Comparison of ENCODE assay signal across 21 mouse cellular contexts in genomic region chr3:121950139-121950538, GRCm38 (mm10). TPM values are rescaled to one million over a fixed set of nuclear protein-coding genes. Genes with fewer than 3 reads are reported as not detected.
A peak's percentile ranks its signal among the peaks of the same experiment; 100 is the strongest.
DNase-seq lines count a peak whose midpoint lies in the region; ATAC-seq and TF ChIP-seq lines count a peak whose summit lies in the region.
"Had no signal": no experiment of that assay in that cellular context is flagged by ENCODE, and none has a peak within 500 bp of the region (broad histone marks: within the 10 kb centered on the region; RNA-seq: fewer than 3 reads in every experiment).

No protein-coding gene starts in this region.

- no peak overlapping the region for H3K4me3 ChIP-seq in embryonic facial prominence, embryonic 11.5 days (ENCODE audit: low read depth, low read length)
- no peak overlapping the region for H3K4me3 ChIP-seq in embryonic facial prominence, embryonic 10.5 days
- H3K4me3 ChIP-seq in lung, embryonic 15.5 days: no peak overlapping the region
- H3K4me3 ChIP-seq in lung, adult 2 months (replicated peaks; ENCODE audit: extremely low read depth, low read depth, low read length): no peak overlapping the region
- no peak overlapping the region for H3K4me3 ChIP-seq in brown adipose tissue, adult 24 weeks (ENCODE audit: insufficient read depth, low read depth, low read length)
- H3K4me3 ChIP-seq: embryonic facial prominence, embryonic 12.5 days; forebrain, embryonic 13.5 days; heart, embryonic 13.5 days; hindbrain, embryonic 15.5 days had no signal

- H3K27ac ChIP-seq in embryonic facial prominence, embryonic 11.5 days (replicated peaks; ENCODE audit: low read depth, low read length): no peak overlapping the region
- no peak overlapping the region for H3K27ac ChIP-seq in embryonic facial prominence, embryonic 10.5 days (replicated peaks)
- H3K27ac ChIP-seq in lung, embryonic 15.5 days: peak overlapping the region; percentile 33
- 0 out of 2 replicates have a peak overlapping the region, but pooled peaks have one; percentile 9 for H3K27ac ChIP-seq in brown adipose tissue, adult 24 weeks (replicated peaks; ENCODE audit: low read depth, low read length)
- H3K27ac ChIP-seq: embryonic facial prominence, embryonic 12.5 days; forebrain, embryonic 13.5 days; heart, embryonic 13.5 days; hindbrain, embryonic 15.5 days had no signal

- H3K4me2 ChIP-seq in embryonic facial prominence, embryonic 11.5 days (ENCODE audit: low read depth, low read length): no peak overlapping the region
- H3K4me2 ChIP-seq in lung, embryonic 15.5 days: no peak overlapping the region
- H3K4me2 ChIP-seq: embryonic facial prominence, embryonic 12.5 days; forebrain, embryonic 13.5 days; heart, embryonic 13.5 days; hindbrain, embryonic 15.5 days had no signal

- TF ChIP-seq POLR2A in lung, adult 2 months (IDR thresholded peaks at IDR 0.05; ENCODE audit: borderline replicate concordance, extremely low read depth, low read depth, low read length): no peak

- no peaks in the 10 kb centered on the region for H3K27me3 ChIP-seq in embryonic facial prominence, embryonic 11.5 days (ENCODE audit: control insufficient read depth, insufficient read depth, low read length)
- peaks cover 35% of the 10 kb centered on the region for H3K27me3 ChIP-seq in embryonic facial prominence, embryonic 10.5 days (replicated peaks; ENCODE audit: low read depth, poor library complexity, severe bottlenecking)
- H3K27me3 ChIP-seq in lung, embryonic 15.5 days: no peaks in the 10 kb centered on the region
- H3K27me3 ChIP-seq: heart, embryonic 13.5 days had no signal

- H3K4me1 ChIP-seq in embryonic facial prominence, embryonic 11.5 days (ENCODE audit: control insufficient read depth, insufficient read depth, low read length): no peaks in the 10 kb centered on the region
- peaks cover 15% of the 10 kb centered on the region for H3K4me1 ChIP-seq in embryonic facial prominence, embryonic 10.5 days
- peaks cover 19% of the 10 kb centered on the region for H3K4me1 ChIP-seq in lung, embryonic 15.5 days
- H3K4me1 ChIP-seq in lung, adult 2 months (ENCODE audit: control insufficient read depth, insufficient read depth, low read length): no peaks in the 10 kb centered on the region
- H3K4me1 ChIP-seq in brown adipose tissue, adult 24 weeks (ENCODE audit: control insufficient read depth, insufficient read depth, insufficient read length, low read length): peaks cover 4% of the 10 kb centered on the region
- H3K4me1 ChIP-seq: embryonic facial prominence, embryonic 12.5 days; hindbrain, embryonic 15.5 days had no signal

- DNase-seq in embryonic facial prominence, embryonic 11.5 days (ENCODE audit: low spot score): peak; percentile 41
- no peak for DNase-seq in embryonic facial prominence, embryonic 10.5 days (ENCODE audit: low spot score)
- DNase-seq in lung, adult 2 months: no peak
- DNase-seq in forelimb bud, embryonic 11.5 days (ENCODE audit: low read depth, low spot score): peak; percentile 25
- DNase-seq in ovary, postnatal 14 days (ENCODE audit: low spot score): no peak
- DNase-seq: adrenal gland, adult 2 months; adrenal gland, postnatal 25 days; cerebellum, adult 2 months; cerebellum, postnatal 10 days; forebrain, postnatal 0 days; gastrocnemius, postnatal 36 days; heart, adult 18-20 months; heart, postnatal 36 days had no signal

- H3K36me3 ChIP-seq in embryonic facial prominence, embryonic 11.5 days (replicated peaks; ENCODE audit: control insufficient read depth, insufficient read depth, low read depth, low read length): no peaks in the 10 kb centered on the region
- H3K36me3 ChIP-seq in embryonic facial prominence, embryonic 10.5 days (replicated peaks): no peaks in the 10 kb centered on the region
- H3K36me3 ChIP-seq in lung, embryonic 15.5 days: no peaks in the 10 kb centered on the region
- H3K36me3 ChIP-seq: embryonic facial prominence, embryonic 12.5 days; heart, embryonic 13.5 days; hindbrain, embryonic 15.5 days had no signal

- WGBS in embryonic facial prominence, embryonic 11.5 days: 68% methylated on average over 6 of the region's 6 CpGs
- 66% methylated on average over 6 of the region's 6 CpGs for WGBS in embryonic facial prominence, embryonic 10.5 days
- WGBS in lung, embryonic 15.5 days: 19% methylated on average over 6 of the region's 6 CpGs
- 46% methylated on average over 6 of the region's 6 CpGs for WGBS in lung, adult 2 months

- no peak for ATAC-seq in embryonic facial prominence, embryonic 11.5 days (replicated peaks; ENCODE audit: insufficient number of reproducible peaks, low FRiP score, low TSS enrichment, low read depth)
- no peak for ATAC-seq in lung, embryonic 15.5 days (ENCODE audit: borderline replicate concordance, extremely low read depth, low FRiP score, low TSS enrichment)
- no peak for ATAC-seq in frontal cortex, adult (ENCODE audit: low TSS enrichment)
- ATAC-seq: forebrain, embryonic 13.5 days; forebrain, postnatal 0 days; intestine, embryonic 16.5 days had no signal

- no peaks in the 10 kb centered on the region for H3K9me3 ChIP-seq in embryonic facial prominence, embryonic 11.5 days (replicated peaks; ENCODE audit: control insufficient read depth, low read length)
- H3K9me3 ChIP-seq in embryonic facial prominence, embryonic 10.5 days: no peaks in the 10 kb centered on the region
- H3K9me3 ChIP-seq in lung, embryonic 15.5 days: no peaks in the 10 kb centered on the region
- H3K9me3 ChIP-seq: embryonic facial prominence, embryonic 12.5 days; forebrain, embryonic 13.5 days; heart, embryonic 13.5 days; hindbrain, embryonic 15.5 days had no signal

- no peak for TF ChIP-seq CTCF in lung, adult 2 months (IDR thresholded peaks at IDR 0.05; ENCODE audit: insufficient read depth, low read length)

- H3K9ac ChIP-seq in embryonic facial prominence, embryonic 11.5 days (replicated peaks; ENCODE audit: low read length): no peak overlapping the region
- no peak overlapping the region for H3K9ac ChIP-seq in lung, embryonic 15.5 days
- H3K9ac ChIP-seq: embryonic facial prominence, embryonic 12.5 days; forebrain, embryonic 13.5 days; forebrain, postnatal 0 days; heart, embryonic 13.5 days; hindbrain, embryonic 15.5 days had no signal

RNA-seq across cellular contexts. Expression of gene Arhgap29, which starts 2.2 kb away (rescaled TPM):
- polyA plus RNA-seq in embryonic facial prominence, embryonic 11.5 days (2014; fragmentation: Nextera tagmentation; extraction: Ambion mirVana): 54.5 and 62.1 TPM in 2 replicates
- polyA plus RNA-seq in embryonic facial prominence, embryonic 10.5 days (2016; fragmentation: Nextera tagmentation; extraction: Ambion mirVana): 40.9 and 46.9 TPM in 2 replicates
- 55.9 and 59.5 TPM in 2 replicates for polyA plus RNA-seq in lung, embryonic 15.5 days (2015; fragmentation: Nextera tagmentation; extraction: Ambion mirVana)
- polyA plus RNA-seq in lung, adult 2 months (2012; rRNA removed): 51.0 and 73.8 TPM in 2 replicates
- 73.7 and 81.7 TPM in 2 replicates for polyA plus RNA-seq in brown adipose tissue, adult 24 weeks (2012; ENCODE audit: insufficient read depth, insufficient read length, missing spikeins)

Comparison
In these comparisons a context has a peak if more than half of its experiments do, and no peak if none do; other contexts are left out.
1. DNase-seq: peak in embryonic facial prominence, embryonic 11.5 days (single experiment) and forelimb bud, embryonic 11.5 days (single experiment); none in embryonic facial prominence, embryonic 10.5 days (single experiment), lung, adult 2 months (single experiment) and ovary, postnatal 14 days (single experiment).
2. H3K27ac ChIP-seq: peak in lung, embryonic 15.5 days (single experiment) and brown adipose tissue, adult 24 weeks (single experiment); none in embryonic facial prominence, embryonic 11.5 days (single experiment) and embryonic facial prominence, embryonic 10.5 days (single experiment).